Mouse (Mus musculus): ENCODE data around the gene Rhod.

- TF ChIP-seq CHD2 (IDR thresholded peaks at IDR 0.05; ENCODE audit: low read depth, low read length) (no peak), ZC3H11A (IDR thresholded peaks at IDR 0.05; ENCODE audit: borderline replicate concordance, low read depth, low read length) (no peak), HCFC1 (IDR thresholded peaks at IDR 0.05; ENCODE audit: borderline replicate concordance, insufficient read depth, low read length) (no peak)
Observed at GRCm38 (mm10) chr19:4430091-4430620, 9.1 kb downstream of the Rhod start.

All from ES-E14 (cell line).